Mouse (Mus musculus) megakaryocyte, adult 5-6 weeks (primary cell): ENCODE measurements around the gene Tnrc18. TPM values are rescaled to one million over a fixed set of nuclear protein-coding genes. Genes with fewer than 3 reads are reported as not detected.
"Not testable (repeated sequence)": the region's sequence is repeated elsewhere in the genome, so short reads cannot be mapped to it uniquely, and the experiment has no call there.

ENCODE experiments used
- ATAC-seq: 2 replicates; pipeline ENCODE4 v1.8.0; 2016; ENCODE audit warnings: mild to moderate bottlenecking, inconsistent platforms; ENCODE audit not compliant: poor library complexity, severe bottlenecking
- total RNA-seq, 2 experiments: library from RNA; stranded (forward) in 1 of 2; stranded (reverse) in 1 of 2; fragments of 153-499, 151-499 nt in 1 of 2; fragments of 221-1000, 200-1000 nt in 1 of 2; gene quantifications; 2 replicates each; pipeline versions ENCODE4 v1.2.3 to v1.2.4; 2015 to 2017

Tnrc18 gene
- total RNA-seq (2015) (28.2 and 38.6 TPM in 2 replicates), total RNA-seq (2017) (20.0 and 20.4 TPM in 2 replicates)

DNA sequence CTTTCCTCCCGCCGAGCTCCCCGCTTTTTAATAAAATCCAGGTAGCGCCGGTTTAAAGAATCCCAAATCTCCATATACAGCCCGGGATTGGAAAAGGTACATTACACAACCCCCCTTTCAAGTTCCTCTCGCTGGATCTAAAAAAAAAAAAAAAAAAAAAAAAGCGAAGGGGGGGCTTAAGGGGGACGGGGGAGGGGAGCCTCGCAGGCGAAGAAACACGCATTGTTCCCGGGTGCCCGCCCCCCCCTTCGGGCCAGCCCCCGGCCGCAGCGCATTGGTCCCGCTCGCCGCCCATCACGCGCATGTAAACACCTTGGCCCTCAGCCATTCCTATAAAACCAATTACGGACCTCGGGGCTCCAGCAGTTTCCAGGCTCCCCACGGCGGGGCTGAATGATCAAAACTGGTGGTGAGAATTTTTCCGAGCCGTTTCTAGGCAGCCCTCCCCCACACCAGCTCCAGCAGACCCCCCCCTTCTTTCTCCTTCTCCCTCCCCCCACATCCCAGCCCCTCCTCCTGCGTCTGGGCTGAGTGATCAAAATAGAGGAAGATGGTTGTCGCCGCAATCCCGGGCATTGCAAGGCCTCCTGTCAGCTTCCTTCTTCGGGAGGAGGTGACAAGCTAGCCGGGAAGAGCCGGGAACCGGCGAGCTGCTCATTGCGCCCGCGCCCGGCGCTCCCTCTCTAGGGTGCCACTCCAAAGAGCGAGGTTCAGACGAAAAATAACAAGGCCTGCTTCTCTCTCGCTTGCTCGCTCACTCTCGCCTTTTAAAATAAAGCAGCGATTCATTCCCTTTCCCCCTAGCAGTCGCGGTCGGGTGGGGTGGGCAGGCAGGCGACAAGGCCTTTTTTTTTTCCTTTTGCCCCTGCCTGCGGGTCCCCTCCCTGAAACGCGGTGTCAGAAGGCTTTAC lies at the start of gene Tnrc18:
Gene Tnrc18, minus strand, starts transcription at position 139 of the 911 bp plus-strand sequence.
- ATAC-seq = peak; percentile 56

DNA sequence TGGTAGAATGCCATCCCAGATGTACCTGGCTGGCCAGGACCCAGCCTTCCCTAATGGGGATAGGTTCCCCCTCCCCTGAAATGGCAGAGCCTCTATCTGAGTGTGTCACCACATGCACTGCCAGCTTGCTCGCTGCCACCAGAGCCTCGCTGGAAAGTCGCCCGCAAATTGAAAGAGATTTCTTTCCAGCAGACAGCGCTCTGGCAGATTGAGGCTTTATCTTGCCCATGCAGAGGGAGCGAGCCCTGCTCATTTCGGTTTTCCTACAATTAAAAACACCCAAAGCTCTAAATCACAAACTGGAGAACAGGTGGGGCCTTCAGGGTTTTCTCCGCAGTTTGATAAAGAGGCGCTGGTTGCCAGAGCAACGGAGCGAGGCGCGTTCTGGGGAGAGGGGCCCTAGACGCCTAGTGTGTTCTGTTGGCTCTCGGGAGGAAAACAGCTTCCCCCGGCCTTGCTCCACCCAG lies 40.3 kb upstream of the Tnrc18 start:
- ATAC-seq = no peak

DNA sequence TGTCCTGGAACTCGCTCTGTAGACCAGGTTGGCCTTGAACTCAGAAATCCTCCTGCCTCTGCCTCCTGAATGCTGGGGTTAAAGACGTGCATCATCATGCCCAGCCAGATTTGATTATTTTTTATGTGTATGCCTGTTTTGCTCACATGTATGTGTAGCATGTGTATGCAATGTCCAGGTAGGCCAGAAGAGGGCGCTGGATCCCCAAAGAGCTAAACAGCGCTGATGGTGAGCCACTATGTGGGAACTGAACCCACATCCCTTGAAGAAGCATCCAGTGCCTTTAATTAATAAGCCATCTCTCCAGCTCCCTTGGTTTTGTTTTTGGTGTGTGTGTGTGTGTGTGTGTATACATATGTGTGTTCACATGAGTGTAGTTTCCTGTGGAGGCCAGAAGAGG lies 38.9 kb upstream of the Tnrc18 start:
- no peak for ATAC-seq

DNA sequence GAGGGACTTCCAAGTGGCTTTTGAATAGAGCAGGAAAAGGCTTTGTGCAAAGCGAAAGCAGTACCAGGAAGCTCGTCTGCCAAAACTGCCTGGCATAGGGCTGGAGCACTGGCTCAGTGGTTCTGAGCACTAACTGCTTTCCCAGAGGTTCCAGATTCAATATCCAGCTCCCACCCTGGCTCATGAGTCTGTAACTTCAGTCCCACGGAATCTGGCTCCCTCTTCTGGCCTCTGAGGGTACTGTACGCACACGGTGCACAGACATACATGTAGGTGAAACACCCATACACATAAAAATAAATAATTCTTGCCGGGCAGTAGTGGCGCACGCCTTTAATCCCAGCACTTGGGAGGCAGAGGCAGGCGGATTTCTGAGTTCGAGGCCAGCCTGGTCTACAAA lies 37.4 kb upstream of the Tnrc18 start:
- ATAC-seq = peak; percentile 71

DNA sequence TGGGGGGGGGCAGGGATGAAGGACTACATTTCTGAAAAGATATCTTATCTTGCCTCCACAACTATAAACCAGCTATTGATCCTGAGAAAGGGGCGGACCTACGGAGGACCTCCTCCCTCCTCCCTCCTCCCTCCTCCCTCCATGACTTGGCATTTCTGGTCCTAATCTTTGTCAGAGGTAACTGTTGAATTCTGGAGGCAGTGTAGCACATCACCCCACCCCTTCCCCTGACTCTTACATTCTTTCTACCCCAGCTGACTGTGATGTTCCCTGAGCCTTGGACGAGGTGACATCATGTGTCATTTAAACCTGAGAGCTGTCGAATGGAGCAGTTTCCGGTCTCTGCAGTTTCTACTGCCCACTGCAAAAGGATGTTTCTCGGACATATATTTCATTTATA lies 36.1 kb upstream of the Tnrc18 start:
- no peak for ATAC-seq

DNA sequence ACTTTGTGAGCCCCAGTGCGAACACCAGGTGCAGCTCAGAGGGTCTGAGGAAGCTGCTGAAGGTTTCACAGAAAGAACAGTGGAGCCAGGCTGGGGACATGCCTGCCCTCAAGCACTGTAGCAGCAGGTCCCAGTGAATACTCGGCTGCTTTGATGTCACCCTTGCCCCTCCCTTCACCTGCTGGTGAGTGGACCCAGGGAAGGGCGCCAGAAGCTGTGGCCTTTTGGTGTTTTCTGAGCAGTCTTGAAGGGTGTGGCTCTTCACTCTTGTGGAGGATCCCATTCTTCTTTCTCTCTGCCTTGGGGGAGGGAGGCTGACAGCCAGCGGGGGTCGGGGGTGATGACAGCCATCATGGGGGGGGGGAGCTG lies 34.2 kb upstream of the Tnrc18 start:
- no peak for ATAC-seq

DNA sequence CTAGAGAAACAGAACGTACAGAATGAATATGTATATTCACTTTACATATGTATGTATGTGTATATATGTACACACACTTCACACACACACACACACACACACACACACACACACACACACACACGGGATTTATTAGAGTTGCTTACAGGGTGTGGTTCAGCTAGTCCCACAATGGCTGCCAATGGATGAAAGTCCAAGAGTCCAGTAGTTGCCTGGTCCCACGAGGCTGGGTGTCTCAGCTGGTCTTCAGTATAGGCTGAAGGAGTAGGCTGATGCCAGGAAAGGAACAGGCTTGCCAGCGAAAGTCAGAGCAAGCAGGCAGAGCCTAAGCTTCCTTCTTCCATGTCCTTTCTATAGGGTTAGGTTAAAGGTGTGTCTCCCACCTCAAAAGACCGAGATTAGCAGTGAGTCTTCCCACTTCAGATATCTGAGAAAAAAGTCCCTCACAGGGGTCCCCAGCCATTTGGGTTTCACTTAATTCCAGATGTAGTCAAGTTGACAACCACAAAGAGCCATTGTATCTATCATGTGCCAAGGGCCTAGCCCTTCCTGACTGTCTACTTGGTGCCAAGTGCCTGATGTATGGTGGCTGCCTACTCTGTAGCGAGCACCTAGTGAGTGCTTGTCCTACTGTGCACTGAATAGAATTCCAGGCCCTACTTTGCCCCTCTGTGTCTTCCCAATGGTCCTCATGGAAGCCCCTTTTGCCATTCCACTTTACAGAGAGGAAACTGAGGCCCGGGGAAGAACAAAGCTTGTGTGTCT lies 33.6 kb upstream of the Tnrc18 start:
- no peak for ATAC-seq

DNA sequence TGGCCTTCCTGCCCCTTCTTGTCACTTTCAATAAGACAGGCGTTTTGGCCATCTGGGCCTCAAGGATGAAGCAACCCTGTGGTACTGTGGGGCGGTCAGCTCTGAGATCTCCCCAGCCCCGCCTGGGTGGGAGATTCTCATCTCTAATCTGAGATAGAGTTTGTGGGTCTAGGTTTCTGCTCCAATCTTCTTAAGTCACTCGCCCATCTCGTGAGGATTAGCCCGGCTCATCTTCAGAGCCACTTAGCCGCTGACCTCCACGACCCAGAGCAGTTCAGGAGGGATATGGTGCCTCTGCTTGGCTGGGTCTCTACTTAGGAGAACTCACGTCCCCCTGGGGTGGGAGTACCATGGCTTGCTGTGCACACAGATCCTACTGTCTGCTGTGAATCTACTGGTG lies 33.0 kb upstream of the Tnrc18 start:
- 0 out of 2 replicates have a peak, but pooled peaks have one; percentile 33 for ATAC-seq

DNA sequence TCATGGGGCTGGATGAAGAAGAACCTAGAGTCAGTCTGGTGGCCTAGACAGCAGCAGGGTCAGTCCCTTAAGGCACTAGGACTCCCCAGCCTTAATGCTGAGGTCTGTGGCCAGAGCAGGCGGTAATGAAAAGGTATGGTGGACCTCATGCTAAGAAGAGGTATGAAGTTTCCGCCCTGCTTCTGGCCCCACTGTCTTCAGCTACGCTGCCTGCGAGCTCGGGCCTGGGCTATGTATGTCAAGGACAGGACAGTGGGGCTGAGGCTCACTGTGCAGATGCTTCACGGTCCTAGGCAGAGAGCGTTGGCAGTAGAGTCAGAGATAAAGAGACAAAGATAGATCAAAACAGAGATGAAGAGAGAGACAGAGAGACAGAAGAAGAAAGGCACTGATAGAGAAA lies 31.4 kb upstream of the Tnrc18 start:
- no peak for ATAC-seq

DNA sequence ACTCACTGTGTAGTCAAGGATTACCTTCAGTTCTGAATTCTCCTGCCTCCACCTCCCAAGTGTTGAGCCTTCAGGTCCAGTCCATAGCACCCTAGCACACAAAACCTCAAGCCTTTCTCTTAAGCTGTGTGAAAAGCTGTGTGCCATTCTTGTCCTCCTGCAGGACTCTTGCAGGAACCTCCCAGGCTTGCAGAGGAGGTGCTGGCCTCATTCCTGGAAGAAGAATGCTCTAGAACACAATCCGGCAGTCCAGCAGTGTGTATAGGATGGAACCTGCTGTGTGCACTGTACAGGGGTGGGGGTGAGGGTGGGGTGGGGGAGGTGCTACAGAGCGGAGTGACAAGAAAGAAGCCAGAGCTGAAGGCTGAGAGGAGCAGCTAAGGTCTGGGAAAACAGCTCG lies 30.7 kb upstream of the Tnrc18 start:
- no peak for ATAC-seq

DNA sequence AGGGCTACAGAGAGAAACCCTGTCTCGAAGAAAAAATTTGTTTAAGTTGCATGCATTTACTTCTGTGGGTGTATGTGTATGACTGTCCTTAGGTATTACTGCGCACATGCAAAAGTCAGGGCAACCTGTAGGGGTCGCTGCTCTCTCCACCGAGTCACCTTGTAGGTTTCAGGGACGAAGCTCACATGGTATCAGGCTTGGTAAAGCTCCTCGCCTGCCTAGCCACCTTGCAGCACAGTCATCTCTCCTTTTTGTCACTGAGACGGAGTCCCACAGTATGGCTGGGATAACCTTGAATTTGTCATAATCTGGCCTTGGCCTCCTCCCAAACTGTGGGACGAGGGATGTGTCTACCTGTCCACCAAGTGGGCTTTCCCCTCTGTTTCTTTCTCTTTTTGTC lies 27.0 kb upstream of the Tnrc18 start:
- ATAC-seq = peak; percentile 52; the same call in 1 of the 2 replicates

DNA sequence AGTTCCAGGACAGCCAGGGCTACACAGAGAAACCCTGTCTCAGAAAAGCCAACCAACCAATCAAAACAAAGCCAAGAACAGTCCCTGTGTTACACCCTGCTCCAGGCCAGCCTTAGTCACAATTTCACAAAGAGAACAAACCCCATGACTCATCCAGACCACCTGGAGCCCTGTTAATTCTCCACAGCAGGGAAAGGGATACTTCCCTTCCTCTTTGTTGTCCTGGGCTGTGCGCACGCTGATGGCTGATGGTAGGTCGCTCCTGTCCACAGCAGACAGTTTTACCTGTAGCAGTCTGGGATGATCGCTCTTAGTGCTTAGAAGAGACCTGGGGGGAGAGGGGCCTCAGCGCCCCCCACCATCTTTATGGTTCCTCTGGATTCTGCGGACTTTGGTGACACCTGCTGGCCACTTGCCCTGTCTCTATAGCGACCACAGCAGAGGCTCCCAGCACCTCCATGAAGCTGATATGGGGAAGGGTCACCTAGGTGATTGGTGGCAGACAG lies 24.7 kb upstream of the Tnrc18 start:
- ATAC-seq = no peak

DNA sequence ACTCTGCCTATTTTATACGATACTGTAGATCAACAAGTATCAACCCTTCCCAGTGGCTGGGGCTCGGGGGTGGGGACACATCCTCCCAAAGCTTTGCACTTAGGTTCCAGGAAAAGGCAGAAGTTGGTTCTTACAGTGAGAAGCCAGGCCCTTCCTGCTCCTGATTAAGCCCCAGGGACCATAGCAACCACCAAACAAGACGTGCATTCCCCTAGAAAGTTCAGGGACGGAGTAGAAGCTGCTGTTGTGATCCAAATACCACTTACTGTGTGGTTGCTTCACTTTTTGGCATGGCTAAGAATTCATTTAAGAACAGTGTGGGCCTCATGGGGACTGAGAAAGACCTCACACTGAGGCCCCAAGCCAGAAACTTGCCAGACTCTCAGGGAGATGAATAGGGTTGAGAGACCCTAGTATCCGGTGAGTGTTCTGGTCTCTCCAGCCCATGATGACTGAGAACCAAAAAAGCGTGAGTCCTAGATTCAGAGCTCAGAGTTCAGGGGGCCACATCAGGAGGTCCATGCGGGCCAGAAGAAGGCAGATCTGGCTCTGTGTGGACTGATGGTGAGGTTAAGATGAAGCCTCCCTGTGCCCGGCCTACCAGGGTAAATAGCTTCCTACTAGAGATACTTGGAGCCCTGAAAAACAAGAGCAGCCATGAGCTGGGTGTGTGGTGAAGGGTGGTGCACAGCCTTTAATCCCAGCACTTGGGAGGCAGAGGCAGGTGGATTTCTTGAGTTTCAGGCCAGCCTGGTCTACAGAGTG lies 24.1 kb upstream of the Tnrc18 start:
- no peak for ATAC-seq

DNA sequence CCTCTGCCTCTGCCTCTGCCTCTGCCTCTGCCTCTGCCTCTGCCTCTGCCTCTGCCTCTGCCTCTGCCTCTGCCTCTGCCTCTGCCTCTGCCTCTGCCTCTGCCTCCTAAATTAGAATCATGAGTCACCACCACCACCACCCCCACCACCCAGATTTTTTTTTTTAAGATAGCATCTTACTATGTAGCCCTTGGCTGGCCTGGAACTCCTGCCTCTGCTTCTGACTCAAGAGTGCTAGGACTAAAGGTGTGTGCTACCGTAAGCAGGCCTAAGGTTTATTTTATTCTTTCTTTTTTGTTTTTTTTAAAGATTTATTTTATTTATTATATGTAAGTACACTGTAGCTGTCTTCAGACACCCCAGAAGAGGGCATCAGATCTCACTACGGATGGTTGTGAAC lies 20.0 kb upstream of the Tnrc18 start:
- ATAC-seq = not testable (repeated sequence)

DNA sequence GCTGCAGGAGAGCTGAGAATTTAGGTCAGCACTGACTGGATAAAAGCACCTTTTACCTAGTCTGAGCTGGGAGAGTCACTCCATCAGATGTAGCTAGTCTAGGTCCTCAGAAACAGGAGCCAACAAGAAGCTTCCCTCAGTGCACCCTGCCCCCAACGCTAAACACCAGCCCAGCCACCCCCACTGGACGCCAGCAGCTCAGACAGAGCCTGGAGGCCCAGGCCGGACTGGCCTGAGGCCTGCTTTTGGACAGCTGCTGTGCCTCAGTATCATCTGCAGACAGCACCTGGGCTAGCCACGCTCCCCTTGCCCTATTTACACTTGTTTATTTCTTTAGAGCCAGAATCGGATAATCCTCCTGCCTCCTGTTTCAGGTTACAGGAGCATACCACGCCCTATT lies 19.4 kb upstream of the Tnrc18 start:
- no peak for ATAC-seq

DNA sequence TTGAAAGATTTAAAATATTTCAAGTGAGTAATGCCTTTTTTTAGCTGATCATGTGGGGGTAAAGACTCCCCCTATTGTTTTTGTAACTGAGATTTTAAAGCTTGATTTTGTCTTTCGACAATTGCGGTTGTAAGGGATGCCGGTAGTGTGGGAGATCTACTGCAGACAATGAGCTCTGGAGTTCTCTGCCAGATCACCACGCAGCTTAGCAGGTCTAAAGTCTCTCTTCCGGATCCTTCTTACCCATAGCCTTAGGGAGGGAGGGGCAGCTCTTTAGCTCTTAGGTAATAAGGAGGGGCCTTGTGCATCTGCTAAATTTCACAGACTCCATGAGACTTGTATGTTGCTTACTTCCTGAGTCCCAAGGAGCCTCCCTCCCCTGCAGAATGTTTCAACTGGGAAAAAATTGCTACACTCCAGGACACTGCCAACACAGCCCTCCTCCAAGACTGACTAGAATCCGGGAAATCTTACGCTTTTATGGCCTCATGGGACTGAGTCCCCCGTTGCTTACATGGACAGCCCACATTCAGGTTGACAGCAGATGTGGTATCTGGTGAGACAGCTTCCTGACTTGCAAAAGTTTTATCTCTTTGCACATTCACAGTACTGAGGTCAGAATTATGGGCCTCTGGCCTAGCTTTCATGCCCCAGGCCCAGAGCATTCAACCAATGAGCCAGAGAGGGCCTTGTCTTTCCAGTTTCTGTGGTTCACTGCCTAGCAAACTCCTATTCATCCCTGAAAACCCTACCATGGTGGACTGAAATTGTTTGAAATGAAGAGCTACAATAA lies 16.4 kb upstream of the Tnrc18 start:
- ATAC-seq = peak; percentile 45

DNA sequence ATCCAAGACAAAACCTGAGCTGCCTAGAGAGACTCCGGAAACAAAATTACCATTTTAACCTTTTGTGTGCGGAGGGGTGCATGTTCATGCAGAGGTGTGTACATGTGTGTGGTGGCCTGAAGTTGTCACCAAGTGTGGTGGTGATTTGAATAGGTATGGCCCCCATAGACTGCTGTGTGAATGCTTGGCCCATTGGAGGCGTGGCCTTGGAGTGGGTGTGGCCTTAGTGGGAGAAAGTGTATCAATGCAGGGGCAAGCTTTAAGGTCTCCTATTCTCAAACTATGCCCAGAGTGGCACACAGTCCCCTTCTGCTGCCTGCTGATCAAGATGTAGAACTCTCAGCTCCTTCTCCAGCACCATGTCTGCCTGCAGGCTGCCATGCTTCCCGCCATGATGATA lies 8.7 kb upstream of the Tnrc18 start:
- ATAC-seq = no peak

DNA sequence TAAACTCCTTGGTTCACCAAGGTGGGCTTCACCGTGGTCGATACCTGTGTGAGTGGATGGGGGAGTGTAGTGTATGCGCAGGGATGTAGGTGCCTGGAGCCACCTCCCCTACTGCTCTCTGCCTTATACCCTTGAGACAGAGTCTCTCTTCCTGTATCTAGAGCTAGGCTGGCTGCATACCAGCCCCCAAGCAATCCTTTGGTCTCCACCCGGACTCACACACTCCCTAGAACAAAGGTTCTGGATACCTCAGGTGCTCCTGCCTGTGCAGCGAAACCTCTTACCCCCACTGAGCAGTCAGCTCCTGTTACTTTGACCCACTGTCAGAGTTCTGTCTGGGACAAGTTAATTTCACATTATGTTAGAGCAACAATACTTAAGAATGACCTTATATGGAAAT lies 8.2 kb upstream of the Tnrc18 start:
- no peak for ATAC-seq

DNA sequence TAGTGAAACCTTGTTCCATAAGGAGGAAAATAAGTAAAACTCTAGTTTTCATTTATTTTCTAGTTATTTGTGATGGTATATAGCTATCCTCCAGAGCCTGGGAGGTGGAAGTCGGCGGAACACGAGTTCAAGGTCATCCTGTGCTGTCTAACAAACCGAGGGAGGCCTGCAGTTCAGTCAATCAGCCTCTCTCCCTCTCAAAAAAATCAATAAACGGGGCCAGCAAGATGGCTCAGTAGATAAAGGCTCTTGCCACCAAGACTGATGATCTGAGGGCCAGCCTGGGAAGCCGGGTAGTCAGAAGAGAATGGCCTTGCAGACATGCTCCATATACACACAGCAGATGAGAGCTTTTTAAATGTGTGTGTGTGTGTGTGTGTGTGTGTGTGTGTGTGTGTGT lies 6.6 kb upstream of the Tnrc18 start:
- ATAC-seq = no peak
